Mouse (Mus musculus) left cerebral cortex, postnatal 36 days (tissue): ENCODE measurements around the gene Casp7. TPM values are rescaled to one million over a fixed set of nuclear protein-coding genes. Genes with fewer than 3 reads are reported as not detected.
A peak's percentile ranks its signal among the peaks of the same experiment; 100 is the strongest.
"Not testable (repeated sequence)": the region's sequence is repeated elsewhere in the genome, so short reads cannot be mapped to it uniquely, and the experiment has no call there.

Experiments
- DNase-seq, 2 experiments: peaks; one replicate each; pipeline ENCODE4 v3.0.0; 2021 to 2022; ENCODE audit warnings: low spot score in 2 of 2, mixed read lengths in 1 of 2
- intact Hi-C: fragments of 180-260 bp; cut with DNase I; formaldehyde crosslinking; loops from one replicate; pipeline ENCODE4 v1.15.1; 2025
- total RNA-seq, 2 experiments: library from RNA; stranded (reverse); gene quantifications; 2 replicates each; pipeline ENCODE4 v1.2.3; 2021

Casp7 gene
- total RNA-seq = 1 to 10 TPM; 3.2 to 4.4 TPM

- peak; percentile 47 to 56 for DNase-seq
- intact Hi-C loops = no loop called here
Measured at GRCm38 (mm10) chr19:56396669-56397621, at the start of gene Casp7. Gene Casp7, plus strand, starts transcription at chr19:56397129.

DNA sequence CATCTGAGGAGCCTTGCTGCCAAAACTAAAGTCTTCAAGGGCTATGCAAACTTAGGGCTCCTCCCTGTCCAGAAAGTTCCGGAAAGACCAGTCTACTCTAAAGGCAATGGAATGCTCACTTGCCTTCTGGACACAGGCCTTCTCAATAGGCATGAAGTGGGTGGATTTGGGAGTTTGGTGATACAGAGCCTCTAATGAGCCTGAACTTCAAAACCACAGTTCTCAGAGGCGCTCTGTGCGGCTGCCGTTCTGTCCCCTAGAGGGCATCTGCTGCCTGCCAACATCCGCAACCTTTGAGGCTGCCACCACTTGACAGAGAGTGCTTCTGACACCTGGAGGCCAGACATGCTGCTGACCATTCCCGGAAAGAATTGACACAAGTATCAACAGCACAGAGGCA, 47.6 kb upstream of the Casp7 start:
- intact Hi-C loops = no loop called here
- DNase-seq = no peak

DNA sequence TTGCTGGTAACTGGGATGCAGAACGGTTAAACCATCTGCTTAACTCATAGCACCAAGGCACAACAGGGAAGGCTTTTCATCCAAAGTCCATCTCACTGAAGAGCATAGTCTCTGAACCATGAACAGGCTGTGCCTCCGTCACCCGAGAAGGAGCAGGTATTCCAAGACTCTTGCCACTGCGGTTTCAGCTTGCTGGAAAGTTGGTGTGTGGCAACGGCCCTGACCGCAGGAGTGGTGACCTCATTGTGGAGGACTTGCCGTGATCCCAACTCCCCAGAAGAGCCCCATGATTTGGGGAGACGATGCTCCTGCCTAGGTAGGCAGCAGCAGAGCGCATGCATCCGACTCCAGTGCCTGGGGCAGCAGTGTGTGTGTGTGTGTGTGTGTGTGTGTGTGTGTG, 43.2 kb upstream of the Casp7 start:
- intact Hi-C loops = no loop called here
- DNase-seq = no peak

DNA sequence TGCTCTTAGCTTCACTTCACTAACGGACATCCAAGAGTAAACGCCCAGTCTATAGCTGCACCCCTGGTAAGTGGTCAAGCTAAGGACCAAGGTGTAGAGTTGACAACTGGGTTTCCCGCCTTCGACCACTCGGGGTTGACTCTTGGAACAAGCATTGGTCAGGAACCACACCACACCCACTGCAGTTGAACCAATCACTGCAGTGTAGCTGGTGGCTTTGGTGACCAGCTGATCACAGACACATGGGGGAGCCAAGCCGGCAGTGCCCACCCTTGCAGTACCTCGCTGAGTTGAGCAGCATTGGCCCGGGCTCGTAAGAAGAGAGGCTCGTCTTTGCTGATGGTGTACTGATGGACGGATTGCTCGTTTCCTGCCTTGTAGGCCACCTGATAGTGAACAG, 41.7 kb upstream of the Casp7 start:
- no peak for DNase-seq
- intact Hi-C loops = no loop called here

DNA sequence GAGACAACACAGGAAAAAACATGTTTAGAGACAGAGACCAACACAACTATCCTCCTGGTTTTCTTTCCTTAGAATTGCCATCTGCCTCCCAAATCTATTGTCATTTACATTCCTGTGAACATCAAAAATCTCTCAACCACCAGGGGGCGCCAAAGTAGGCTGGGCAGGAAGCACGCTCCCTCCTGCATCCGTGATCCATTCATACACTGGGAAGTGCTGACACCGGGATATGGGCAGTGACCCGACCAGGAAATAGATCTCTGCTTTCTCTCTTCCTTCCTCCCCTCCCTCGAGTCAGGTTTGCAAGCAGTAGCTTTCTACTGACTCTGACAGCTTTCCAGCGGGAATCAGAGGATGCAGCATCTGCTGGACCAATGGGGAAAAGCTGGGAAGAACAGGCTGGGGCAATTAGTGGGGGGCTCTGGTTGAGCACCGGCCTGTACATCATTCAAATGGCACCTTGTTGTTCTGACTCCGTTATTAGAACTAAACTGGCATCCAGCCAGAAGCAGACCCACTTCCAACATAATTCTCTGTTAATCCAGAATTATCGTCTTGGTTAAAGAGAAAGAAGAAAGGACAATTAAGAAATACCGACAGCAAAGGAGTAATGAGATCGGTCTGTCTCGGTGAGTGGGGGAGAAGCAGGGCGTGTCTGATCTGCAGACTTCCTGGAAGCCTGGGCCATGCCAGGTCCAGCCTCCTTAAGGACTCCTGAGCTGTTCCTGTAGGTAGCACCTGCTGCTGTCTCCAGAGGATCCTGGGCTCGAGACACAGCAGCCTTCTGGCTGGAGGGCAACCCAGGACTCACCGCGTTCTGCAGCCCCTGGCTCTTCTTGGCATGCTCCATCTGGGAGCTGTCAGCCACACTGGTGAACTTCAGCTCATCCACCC, 40.2 kb upstream of the Casp7 start:
- DNase-seq = peak; percentile 58 to 74
- intact Hi-C loops = no loop called here

DNA sequence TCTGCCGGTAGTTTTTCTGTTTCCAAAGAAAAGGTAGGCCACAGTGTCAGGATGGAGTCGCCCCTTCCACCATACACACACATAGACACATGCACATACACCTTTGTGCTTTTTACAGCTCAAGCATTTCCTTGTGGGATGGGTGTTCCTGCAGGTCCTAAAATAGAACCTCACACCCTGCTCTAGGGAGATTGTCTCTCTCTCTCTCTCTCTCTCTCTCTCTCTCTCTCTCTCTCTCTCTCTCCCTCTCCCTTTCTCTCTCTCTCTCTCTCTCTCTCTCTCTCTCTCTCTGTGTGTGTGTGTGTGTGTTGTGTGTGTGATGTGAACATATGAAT, 39.6 kb upstream of the Casp7 start:
- DNase-seq, intact Hi-C loops: not testable (repeated sequence)

DNA sequence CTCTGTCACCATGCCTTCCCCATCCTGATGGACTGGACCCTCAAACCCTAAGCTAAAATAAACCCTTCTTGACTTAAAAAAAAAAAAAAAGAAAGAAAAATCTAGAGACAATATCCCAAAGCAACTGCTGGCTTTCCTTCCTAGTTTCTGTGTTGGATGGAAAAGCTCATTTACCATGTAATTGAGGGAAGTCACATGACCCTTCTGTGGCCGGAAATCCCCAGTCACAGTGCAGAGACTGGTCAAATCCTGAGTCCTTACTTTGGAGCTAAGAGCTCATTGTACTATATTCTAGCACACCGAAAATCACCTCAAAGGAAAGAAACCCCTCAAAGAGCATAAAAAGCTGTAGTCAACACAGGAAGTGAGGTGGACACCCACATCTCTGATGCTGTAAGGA, 38.0 kb upstream of the Casp7 start:
- intact Hi-C loops = no loop called here
- no peak for DNase-seq

GRCm38 (mm10) chr19:56363721-56364460, 33.0 kb upstream of the Casp7 start:
- no peak for DNase-seq
- intact Hi-C loops = no loop called here

- no peak for DNase-seq
- intact Hi-C loops = no loop called here
Measured at GRCm38 (mm10) chr19:56364563-56364962, 32.4 kb upstream of the Casp7 start.

DNA sequence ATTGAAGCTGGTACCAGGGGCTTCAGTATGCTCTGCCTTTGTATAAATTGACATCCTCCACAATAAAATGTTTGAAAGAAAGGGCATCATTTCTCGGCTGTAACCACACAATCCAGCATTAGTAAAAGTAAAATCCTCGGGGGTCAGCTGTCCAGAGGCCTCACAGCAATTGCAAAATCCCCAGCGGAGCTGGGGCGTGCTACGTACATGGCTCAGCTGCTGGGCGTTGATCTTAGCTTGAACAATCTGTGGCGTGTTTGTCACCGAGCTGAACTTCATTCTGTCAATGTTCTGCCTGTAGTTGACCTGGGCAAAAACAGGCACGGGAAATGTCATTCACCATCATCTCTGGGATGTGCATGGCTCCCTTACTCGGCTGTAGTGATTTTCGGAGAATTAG, 30.8 kb upstream of the Casp7 start:
- intact Hi-C loops = no loop called here
- DNase-seq = no peak

- intact Hi-C loops = no loop called here
- DNase-seq = no peak
Measured at GRCm38 (mm10) chr19:56366625-56367024, 30.3 kb upstream of the Casp7 start.

DNA sequence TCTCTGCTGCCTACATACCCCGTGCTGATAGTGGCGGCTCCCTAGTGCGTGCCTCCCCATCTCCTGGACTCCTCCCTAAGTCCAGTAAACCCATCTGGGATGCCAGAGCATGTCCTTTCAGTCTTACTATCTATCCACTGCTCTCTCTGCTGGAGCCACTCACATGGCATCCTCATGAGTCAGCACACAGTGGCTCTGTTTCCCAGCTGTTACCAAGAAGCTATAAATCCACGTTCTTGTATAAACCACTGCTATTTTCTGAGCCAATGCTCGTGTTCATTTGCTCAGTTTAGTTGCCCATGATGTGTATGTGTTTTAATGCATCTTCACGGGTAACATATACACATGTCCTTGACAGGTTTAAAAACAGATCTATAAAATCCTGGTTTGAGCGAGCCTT, 29.2 kb upstream of the Casp7 start:
- intact Hi-C loops = no loop called here
- no peak for DNase-seq

GRCm38 (mm10) chr19:56368912-56369311, 28.0 kb upstream of the Casp7 start:
- no peak for DNase-seq
- intact Hi-C loops = no loop called here

DNA sequence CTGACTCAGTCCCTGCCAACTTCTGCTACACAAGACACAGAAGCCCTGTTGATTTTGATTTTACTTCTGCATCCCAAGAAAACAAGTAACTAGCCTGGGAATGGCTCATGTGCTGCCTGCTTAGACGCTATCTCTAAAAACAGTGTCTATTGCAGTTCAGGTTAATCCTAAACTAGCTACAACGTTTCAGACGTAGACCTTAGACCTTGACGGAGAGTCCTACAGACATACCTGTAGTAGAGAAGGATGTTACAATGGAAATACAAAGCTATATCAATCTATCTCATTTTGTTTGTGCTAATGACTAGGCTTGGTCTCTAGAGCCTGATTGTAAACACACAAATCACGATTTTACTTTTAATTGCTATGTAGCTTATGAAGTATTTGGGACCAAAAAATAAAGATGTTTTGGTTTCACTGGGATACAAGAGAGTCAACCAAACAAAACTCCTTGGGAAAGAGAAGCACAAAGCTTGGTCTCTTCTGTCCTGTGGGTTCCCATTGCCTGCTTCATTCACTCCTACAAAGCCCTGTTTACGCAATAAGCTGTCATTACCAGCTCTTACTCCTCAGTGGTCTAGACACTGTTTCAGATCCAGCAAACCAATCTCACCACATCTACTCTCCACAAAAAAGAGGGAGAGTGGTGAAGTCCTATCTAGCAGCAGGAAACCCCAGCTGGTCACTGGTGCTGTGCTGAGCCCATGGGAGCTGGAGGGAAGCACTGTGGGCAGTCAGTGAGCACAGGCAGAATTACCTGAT, 26.4 kb upstream of the Casp7 start:
- DNase-seq = no peak
- intact Hi-C loops = no loop called here

GRCm38 (mm10) chr19:56372226-56372625, 24.7 kb upstream of the Casp7 start:
- intact Hi-C loops = no loop called here
- no peak for DNase-seq

- intact Hi-C loops = no loop called here
- no peak for DNase-seq
Measured at GRCm38 (mm10) chr19:56373246-56373645, 23.7 kb upstream of the Casp7 start.

DNA sequence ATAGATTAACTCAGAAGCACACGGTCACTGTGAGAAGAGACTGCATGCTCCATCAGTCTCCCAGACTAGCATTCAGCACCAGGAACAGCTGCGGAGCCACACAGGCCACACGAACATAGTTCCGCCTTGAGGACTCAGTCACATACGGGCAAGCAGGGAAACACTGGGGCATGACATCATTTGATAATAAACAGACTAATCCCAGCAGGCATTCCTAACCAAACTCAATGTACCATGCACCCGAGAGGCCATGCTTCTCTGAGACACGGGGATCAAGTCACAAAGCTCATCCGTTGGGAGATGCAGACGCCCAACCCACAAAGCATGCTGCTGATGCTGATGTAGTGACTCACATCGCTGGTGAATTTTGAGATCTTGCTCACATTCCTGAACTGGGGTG, 22.9 kb upstream of the Casp7 start:
- intact Hi-C loops = no loop called here
- no peak for DNase-seq

DNA sequence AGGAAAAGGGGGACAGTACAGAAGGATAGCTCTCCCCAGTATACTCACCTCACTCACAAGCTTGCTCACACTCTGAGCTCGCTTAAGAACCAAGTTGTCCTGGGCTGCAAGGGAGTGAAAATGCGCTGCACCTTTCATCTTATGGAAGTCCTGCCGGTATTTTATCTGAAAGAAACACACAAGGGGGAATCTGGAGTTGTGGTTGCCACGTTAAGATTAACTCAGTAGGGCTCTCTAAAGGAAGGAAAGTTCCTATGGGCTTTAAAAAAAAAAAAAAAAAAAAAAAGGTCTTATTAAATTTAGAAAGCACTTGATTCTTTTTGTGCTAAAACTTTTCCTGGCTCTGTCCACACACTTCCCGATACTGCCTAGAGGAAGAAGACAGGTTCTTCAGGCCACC, 18.9 kb upstream of the Casp7 start:
- intact Hi-C loops = no loop called here
- no peak for DNase-seq

GRCm38 (mm10) chr19:56378554-56379172, 18.3 kb upstream of the Casp7 start:
- intact Hi-C loops = no loop called here
- no peak for DNase-seq
